Mouse (Mus musculus): ENCODE data around the gene Snx9. TPM values are rescaled to one million over a fixed set of nuclear protein-coding genes. Genes with fewer than 3 reads are reported as not detected.

The Snx9 gene
- polyA plus RNA-seq, 1 experiment = 13.1 TPM

DNA sequence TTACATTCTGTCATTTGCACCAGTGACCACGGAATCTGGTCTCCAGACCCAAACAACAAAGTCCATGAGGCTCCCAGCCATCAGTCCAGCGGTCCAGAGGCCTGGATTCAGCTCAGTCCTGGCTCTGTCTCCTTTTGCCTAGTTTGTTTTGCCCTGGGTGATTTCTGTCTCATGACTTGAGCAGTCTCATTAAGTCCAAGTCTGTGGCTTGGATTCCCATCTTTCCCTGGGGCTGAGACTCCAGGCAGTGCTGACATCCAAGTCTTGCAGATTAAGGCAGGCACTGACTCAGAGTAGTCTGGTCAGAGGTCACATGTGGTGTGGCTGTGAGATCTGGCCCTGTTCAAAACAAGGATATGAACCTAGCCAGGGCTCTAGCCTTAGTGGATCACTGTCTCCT, 35.2 kb upstream of the Snx9 start:
- Histone ChIP-seq H3K4me1 (ENCODE audit: control insufficient read depth, insufficient read depth, low read length) (peaks cover 3% of the 10 kb centered on the region; the same call in 1 of the 2 replicates), H3K4me3 (ENCODE audit: insufficient read depth, low read length) (no peak overlapping the region), H3K27ac (ENCODE audit: insufficient read depth, low read length) (no peak overlapping the region)
- no peak for TF ChIP-seq POLR2A (IDR thresholded peaks at IDR 0.05; ENCODE audit: extremely low read depth, insufficient read depth, low read length)
- TF ChIP-seq CTCF (IDR thresholded peaks at IDR 0.05; ENCODE audit: extremely low read depth, insufficient read depth, low read length) = no peak

DNA sequence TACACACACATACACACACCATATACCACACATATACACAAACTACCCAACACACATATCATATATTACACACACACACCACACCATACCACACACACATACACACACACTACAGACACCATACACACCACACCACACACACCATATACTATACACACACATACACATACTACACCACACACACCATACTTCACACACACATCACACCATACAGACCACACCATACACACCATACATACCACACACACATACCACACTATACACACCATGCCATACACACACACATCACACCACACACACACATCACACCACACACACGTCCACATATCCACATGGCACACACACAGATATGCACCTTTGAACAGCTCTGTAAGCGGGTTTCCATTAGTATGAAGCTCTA, 34.3 kb upstream of the Snx9 start:
- Histone ChIP-seq H3K4me3 (ENCODE audit: insufficient read depth, low read length) (no peak overlapping the region), H3K4me1 (ENCODE audit: control insufficient read depth, insufficient read depth, low read length) (peaks cover 3% of the 10 kb centered on the region; the same call in 1 of the 2 replicates), H3K27ac (ENCODE audit: insufficient read depth, low read length) (no peak overlapping the region)
- TF ChIP-seq POLR2A (IDR thresholded peaks at IDR 0.05; ENCODE audit: extremely low read depth, insufficient read depth, low read length) (no peak), CTCF (IDR thresholded peaks at IDR 0.05; ENCODE audit: extremely low read depth, insufficient read depth, low read length) (no peak)

DNA sequence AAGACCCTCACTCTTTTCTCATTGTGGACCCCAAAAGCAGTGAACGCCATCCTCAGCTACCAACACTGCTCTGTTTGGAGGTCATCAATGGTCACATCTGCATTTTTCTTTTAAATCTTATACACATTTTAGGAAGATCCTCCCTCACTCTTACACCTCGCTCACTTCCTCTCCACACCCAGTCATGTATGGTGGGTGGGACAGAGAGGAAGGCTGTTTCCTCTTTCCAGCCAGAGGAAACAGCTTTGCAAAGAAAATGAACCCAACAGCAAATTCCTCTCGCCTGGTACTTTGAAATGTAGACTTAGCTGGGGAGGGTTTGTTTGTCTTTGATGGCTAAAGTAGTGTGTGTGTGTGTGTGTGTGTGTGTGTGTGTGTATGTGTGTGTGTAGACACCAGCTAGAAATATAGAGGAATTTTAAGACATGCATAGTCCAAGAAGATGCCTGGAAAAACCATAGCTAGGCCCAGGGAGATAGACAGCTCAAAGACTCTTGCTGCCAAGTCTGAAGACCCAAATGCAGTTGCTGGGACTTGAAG, 33.2 kb upstream of the Snx9 start:
- H3K4me3 ChIP-seq (ENCODE audit: insufficient read depth, low read length) = no peak overlapping the region
- H3K27ac ChIP-seq (ENCODE audit: insufficient read depth, low read length) = no peak overlapping the region
- TF ChIP-seq POLR2A (IDR thresholded peaks at IDR 0.05; ENCODE audit: extremely low read depth, insufficient read depth, low read length) (no peak), CTCF (IDR thresholded peaks at IDR 0.05; ENCODE audit: extremely low read depth, insufficient read depth, low read length) (no peak)
- H3K4me1 ChIP-seq (ENCODE audit: control insufficient read depth, insufficient read depth, low read length) = peaks cover 3% of the 10 kb centered on the region; the same call in 1 of the 2 replicates

DNA sequence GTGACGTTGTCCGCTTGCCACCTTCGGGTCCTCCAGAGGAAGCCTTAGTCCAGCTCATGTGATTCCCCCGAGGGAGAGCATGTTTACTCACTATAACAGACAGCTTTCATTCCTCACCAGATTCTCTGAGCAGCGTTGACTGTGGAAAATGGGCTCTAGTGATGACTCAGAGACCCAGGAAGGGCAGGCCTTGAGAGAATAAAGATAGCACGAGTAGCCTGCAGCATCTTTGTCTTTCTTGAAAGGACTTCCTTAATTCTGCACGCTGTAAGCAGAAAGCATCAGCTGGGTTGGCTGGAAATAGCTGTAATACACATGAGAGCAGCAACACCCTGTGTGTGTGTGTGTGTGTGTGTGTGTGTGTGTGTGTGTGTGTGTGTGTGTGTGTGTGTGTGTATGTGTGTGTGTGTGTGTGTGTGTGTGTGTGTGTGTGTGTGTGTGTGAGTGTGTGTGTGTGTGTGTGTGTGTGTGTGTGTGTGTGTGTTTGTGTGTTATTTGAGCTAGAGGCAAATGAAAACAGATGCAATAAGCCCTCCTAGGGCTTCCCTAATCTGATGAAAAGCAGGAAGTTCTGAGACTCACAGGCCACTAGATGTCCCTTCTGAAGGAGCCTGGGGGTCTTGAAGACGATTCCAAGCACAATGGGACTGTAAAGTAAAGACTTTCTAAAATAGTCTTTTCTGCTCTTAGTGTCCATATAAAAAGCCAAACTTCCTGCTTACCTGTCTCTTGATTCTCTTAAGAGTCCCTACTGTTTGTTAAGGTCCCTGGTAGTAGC, 27.1 kb upstream of the Snx9 start:
- TF ChIP-seq CTCF (IDR thresholded peaks at IDR 0.05; ENCODE audit: extremely low read depth, insufficient read depth, low read length) (no peak), POLR2A (IDR thresholded peaks at IDR 0.05; ENCODE audit: extremely low read depth, insufficient read depth, low read length) (no peak)
- H3K4me3 ChIP-seq (ENCODE audit: insufficient read depth, low read length) = no peak overlapping the region
- H3K4me1 ChIP-seq (ENCODE audit: control insufficient read depth, insufficient read depth, low read length) = no peaks in the 10 kb centered on the region
- no peak overlapping the region for H3K27ac ChIP-seq (ENCODE audit: insufficient read depth, low read length)

DNA sequence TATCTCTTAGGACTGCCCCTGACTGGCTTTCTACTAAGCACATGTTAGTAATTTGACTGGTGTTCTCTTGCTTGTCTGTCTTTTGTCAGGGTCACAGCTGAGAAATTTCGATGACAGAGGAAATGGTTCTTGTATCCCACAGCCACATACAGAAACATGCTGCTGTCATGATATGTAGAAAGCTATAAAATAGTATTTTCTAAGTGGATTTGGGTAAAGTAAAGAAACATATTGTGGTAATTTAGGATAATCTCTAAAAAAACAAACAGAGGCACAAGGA, 26.5 kb upstream of the Snx9 start:
- H3K4me3 ChIP-seq (ENCODE audit: insufficient read depth, low read length) = no peak overlapping the region
- no peaks in the 10 kb centered on the region for H3K4me1 ChIP-seq (ENCODE audit: control insufficient read depth, insufficient read depth, low read length)
- no peak overlapping the region for H3K27ac ChIP-seq (ENCODE audit: insufficient read depth, low read length)
- TF ChIP-seq CTCF (IDR thresholded peaks at IDR 0.05; ENCODE audit: extremely low read depth, insufficient read depth, low read length) (no peak), POLR2A (IDR thresholded peaks at IDR 0.05; ENCODE audit: extremely low read depth, insufficient read depth, low read length) (no peak)

DNA sequence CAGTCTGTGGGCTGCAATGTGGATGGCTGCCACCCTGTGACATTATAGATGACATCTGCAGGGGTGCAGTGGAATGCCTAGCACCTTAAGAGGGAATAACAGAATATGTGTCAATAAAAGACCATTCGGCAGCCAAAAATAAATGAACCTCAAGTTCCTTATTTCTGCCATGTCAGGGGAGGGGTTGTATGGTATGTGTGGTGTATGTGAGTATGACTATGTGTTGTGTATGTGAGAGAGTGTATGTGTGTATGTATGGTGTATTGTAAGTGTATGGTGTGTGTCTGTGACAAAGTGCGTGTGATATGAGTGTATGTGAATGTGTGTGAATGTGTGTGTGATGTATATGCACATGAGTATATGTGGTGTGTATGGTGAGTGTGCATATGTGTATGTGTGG, 23.3 kb upstream of the Snx9 start:
- no peak overlapping the region for H3K27ac ChIP-seq (ENCODE audit: insufficient read depth, low read length)

DNA sequence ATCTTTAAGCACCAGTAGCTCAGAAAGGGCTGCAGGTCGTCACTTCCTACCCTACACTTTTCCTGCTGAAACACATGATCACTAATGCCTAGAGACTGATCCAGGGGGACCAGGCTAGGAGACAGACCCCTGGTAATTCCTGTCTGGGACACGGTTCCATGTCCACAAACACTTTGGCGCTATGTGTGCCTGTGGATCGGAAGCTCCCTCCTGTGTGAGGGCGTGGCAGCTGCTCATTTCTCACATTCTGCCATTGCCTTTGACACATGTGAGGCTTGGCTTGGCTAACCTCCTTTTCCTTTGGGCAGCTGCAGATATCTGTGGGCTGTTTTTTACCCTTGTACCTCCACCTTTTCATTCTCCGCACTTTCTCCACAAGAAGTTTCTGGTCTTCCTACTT, 22.0 kb upstream of the Snx9 start:
- Histone ChIP-seq H3K27ac (ENCODE audit: insufficient read depth, low read length) (no peak overlapping the region), H3K4me3 (ENCODE audit: insufficient read depth, low read length) (no peak overlapping the region), H3K4me1 (ENCODE audit: control insufficient read depth, insufficient read depth, low read length) (no peaks in the 10 kb centered on the region)
- TF ChIP-seq CTCF (IDR thresholded peaks at IDR 0.05; ENCODE audit: extremely low read depth, insufficient read depth, low read length) (no peak), POLR2A (IDR thresholded peaks at IDR 0.05; ENCODE audit: extremely low read depth, insufficient read depth, low read length) (no peak)

More for the DNA sequence above, 23.3 kb upstream of the Snx9 start:
- Histone ChIP-seq H3K4me1 (ENCODE audit: control insufficient read depth, insufficient read depth, low read length) (no peaks in the 10 kb centered on the region), H3K4me3 (ENCODE audit: insufficient read depth, low read length) (no peak overlapping the region)
- TF ChIP-seq CTCF (IDR thresholded peaks at IDR 0.05; ENCODE audit: extremely low read depth, insufficient read depth, low read length) = no peak
- no peak for TF ChIP-seq POLR2A (IDR thresholded peaks at IDR 0.05; ENCODE audit: extremely low read depth, insufficient read depth, low read length)

DNA sequence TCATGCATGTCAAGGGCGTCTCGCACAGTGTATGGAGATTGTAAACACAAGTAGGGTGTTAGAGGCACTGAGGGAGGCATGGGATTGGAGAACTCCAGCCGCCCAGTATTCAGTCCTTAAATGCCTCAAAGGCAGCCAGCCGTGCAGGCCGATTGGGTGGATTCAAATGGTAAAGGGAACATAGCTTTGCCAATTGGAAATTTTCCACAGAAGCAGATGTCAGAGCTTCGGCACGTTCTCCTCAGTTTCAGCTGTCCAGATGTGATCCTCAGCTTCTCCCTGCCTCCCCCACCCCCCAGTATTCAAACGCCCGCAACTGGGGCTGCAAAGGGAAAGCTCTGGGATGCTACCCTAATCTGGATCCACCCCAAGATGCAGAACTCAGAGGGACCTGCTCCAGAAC, 21.3 kb upstream of the Snx9 start:
- TF ChIP-seq POLR2A (IDR thresholded peaks at IDR 0.05; ENCODE audit: extremely low read depth, insufficient read depth, low read length) (no peak), CTCF (IDR thresholded peaks at IDR 0.05; ENCODE audit: extremely low read depth, insufficient read depth, low read length) (no peak)
- Histone ChIP-seq H3K4me3 (ENCODE audit: insufficient read depth, low read length) (no peak overlapping the region), H3K27ac (ENCODE audit: insufficient read depth, low read length) (no peak overlapping the region), H3K4me1 (ENCODE audit: control insufficient read depth, insufficient read depth, low read length) (no peaks in the 10 kb centered on the region)

DNA sequence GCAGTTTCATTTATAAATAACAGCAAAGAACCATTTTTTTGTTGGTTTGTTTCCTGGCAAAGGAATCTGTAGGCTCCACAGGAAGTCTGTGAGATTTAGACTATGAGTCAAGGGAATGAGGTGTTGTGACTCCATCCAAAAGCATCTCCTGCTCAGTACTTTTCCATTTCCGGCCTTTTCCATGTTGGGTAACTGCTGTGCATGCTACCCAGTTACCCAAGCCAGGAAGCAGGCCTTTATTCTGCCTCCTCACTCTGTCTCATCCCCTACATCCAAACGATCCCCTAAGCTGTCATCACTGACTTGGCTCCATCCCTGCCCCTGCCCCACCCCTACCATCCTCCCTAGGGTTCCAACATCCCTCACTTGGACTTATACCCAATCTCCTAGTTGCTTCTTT, 18.6 kb upstream of the Snx9 start:
- TF ChIP-seq CTCF (IDR thresholded peaks at IDR 0.05; ENCODE audit: extremely low read depth, insufficient read depth, low read length) = no peak
- no peak for TF ChIP-seq POLR2A (IDR thresholded peaks at IDR 0.05; ENCODE audit: extremely low read depth, insufficient read depth, low read length)
- Histone ChIP-seq H3K4me3 (ENCODE audit: insufficient read depth, low read length) (no peak overlapping the region), H3K4me1 (ENCODE audit: control insufficient read depth, insufficient read depth, low read length) (no peaks in the 10 kb centered on the region), H3K27ac (ENCODE audit: insufficient read depth, low read length) (no peak overlapping the region)

DNA sequence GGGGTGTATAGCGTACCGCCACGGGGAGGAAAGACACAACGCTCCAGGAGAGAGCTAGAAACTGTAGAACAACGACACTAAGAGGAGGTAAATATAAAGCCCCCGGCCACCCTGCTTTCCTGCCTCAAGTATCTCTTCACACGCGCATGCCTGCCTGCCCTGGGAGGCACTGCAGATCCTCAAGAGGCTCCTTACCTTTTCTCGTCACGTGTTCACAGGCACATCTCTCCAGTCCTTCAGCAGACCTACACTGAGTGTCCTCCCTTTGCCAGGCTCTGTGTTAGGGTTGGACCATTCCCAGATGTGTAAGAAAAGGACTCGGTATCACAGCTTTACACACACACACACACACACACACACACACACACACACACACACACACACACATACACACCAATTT, 18.1 kb upstream of the Snx9 start:
- TF ChIP-seq CTCF (IDR thresholded peaks at IDR 0.05; ENCODE audit: extremely low read depth, insufficient read depth, low read length) (no peak), POLR2A (IDR thresholded peaks at IDR 0.05; ENCODE audit: extremely low read depth, insufficient read depth, low read length) (no peak)
- Histone ChIP-seq H3K4me3 (ENCODE audit: insufficient read depth, low read length) (no peak overlapping the region), H3K27ac (ENCODE audit: insufficient read depth, low read length) (no peak overlapping the region), H3K4me1 (ENCODE audit: control insufficient read depth, insufficient read depth, low read length) (no peaks in the 10 kb centered on the region; the same call in 1 of the 2 replicates)
